14 mouse cellular contexts compared by ENCODE assay signal in genomic region chr13:28991899-28992664, GRCm38 (mm10). TPM values are rescaled to one million over a fixed set of nuclear protein-coding genes. Genes with fewer than 3 reads are reported as not detected.
DNase-seq lines count a peak whose midpoint lies in the region; ATAC-seq lines count a peak whose summit lies in the region.
"Had no signal": no experiment of that assay in that cellular context is flagged by ENCODE, and none has a peak within 500 bp of the region (broad histone marks: within the 10 kb centered on the region; RNA-seq: fewer than 3 reads in every experiment).

No protein-coding gene starts in this region.

- H3K36me3 ChIP-seq in forebrain, embryonic 12.5 days (replicated peaks), result no peaks in the 10 kb centered on the region
- no peaks in the 10 kb centered on the region for H3K36me3 ChIP-seq in forebrain, embryonic 14.5 days (ENCODE audit: control insufficient read depth, insufficient read depth, low read length)
- no peaks in the 10 kb centered on the region for H3K36me3 ChIP-seq in splenic B cell, adult 2 months (ENCODE audit: control insufficient read depth, insufficient read depth, low read length, poor library complexity, severe bottlenecking)
- H3K36me3 ChIP-seq: embryonic facial prominence, embryonic 13.5 days; forebrain, embryonic 15.5 days; neural tube, embryonic 12.5 days had no signal

- 70% methylated on average over 7 of the region's 7 CpGs for WGBS in forebrain, embryonic 12.5 days
- WGBS in forebrain, embryonic 14.5 days, result 59% methylated on average over 7 of the region's 7 CpGs

- no peak overlapping the region for H3K27ac ChIP-seq in forebrain, embryonic 12.5 days
- no peak overlapping the region for H3K27ac ChIP-seq in forebrain, embryonic 14.5 days (ENCODE audit: low read depth, low read length)
- H3K27ac ChIP-seq: embryonic facial prominence, embryonic 13.5 days; forebrain, embryonic 15.5 days; neural tube, embryonic 12.5 days had no signal

- no peak overlapping the region for H3K4me2 ChIP-seq in forebrain, embryonic 12.5 days
- no peak overlapping the region for H3K4me2 ChIP-seq in forebrain, embryonic 14.5 days (ENCODE audit: low read length)
- H3K4me2 ChIP-seq: embryonic facial prominence, embryonic 13.5 days; forebrain, embryonic 15.5 days; neural tube, embryonic 12.5 days had no signal

- no peak overlapping the region for H3K4me3 ChIP-seq in forebrain, embryonic 12.5 days (replicated peaks)
- no peak overlapping the region for H3K4me3 ChIP-seq in forebrain, embryonic 14.5 days (ENCODE audit: low read depth, low read length)
- H3K4me3 ChIP-seq: embryonic facial prominence, embryonic 13.5 days; forebrain, embryonic 15.5 days; neural tube, embryonic 12.5 days had no signal

- no peak for DNase-seq in forebrain, embryonic 14.5 days (ENCODE audit: low spot score)
- DNase-seq in spleen, postnatal 36 days (ENCODE audit: low spot score in 2 of 2), result peak; percentile 6 to 18
- DNase-seq in spleen, postnatal 10 days (ENCODE audit: low spot score in 2 of 2), result no peak
- DNase-seq in splenic B cell, adult 2 months (ENCODE audit: low read depth, low spot score), result peak; percentile 24
- DNase-seq in yolk sac, embryonic 10.5 days (ENCODE audit: low spot score), result peak; percentile 6
- no peak for DNase-seq in left cerebral cortex, adult 18-20 months (ENCODE audit: low spot score in 2 of 2)
- DNase-seq in gastrocnemius, postnatal 36 days, result no peak
- DNase-seq: cerebellum, postnatal 25 days; left cerebral cortex, postnatal 4 days; midbrain, embryonic 14.5 days had no signal

- no peak for ATAC-seq in forebrain, embryonic 12.5 days (ENCODE audit: low FRiP score)
- ATAC-seq in forebrain, embryonic 14.5 days, result no peak
- ATAC-seq: forebrain, embryonic 15.5 days had no signal

- no peaks in the 10 kb centered on the region for H3K27me3 ChIP-seq in forebrain, embryonic 12.5 days
- no peaks in the 10 kb centered on the region for H3K27me3 ChIP-seq in forebrain, embryonic 14.5 days (replicated peaks; ENCODE audit: control insufficient read depth, insufficient read depth, low read length)
- no peaks in the 10 kb centered on the region for H3K27me3 ChIP-seq in splenic B cell, adult 2 months (ENCODE audit: control insufficient read depth, insufficient read depth, low read length, poor library complexity, severe bottlenecking)
- H3K27me3 ChIP-seq: embryonic facial prominence, embryonic 13.5 days; forebrain, embryonic 15.5 days; neural tube, embryonic 12.5 days had no signal

- 0 out of 2 replicates have a peak overlapping the region, but pooled peaks have one; percentile 12 for H3K9ac ChIP-seq in forebrain, embryonic 12.5 days
- H3K9ac ChIP-seq in forebrain, embryonic 14.5 days (ENCODE audit: low read length), result no peak overlapping the region
- H3K9ac ChIP-seq: embryonic facial prominence, embryonic 13.5 days; forebrain, embryonic 15.5 days; neural tube, embryonic 12.5 days had no signal

- intact Hi-C loops in gastrocnemius, postnatal 36 days (cut with DNase I), result no loop called here

- H3K9me3 ChIP-seq in forebrain, embryonic 12.5 days, result no peaks in the 10 kb centered on the region
- no peaks in the 10 kb centered on the region for H3K9me3 ChIP-seq in forebrain, embryonic 14.5 days (replicated peaks; ENCODE audit: control insufficient read depth, low read length)
- H3K9me3 ChIP-seq: embryonic facial prominence, embryonic 13.5 days; forebrain, embryonic 15.5 days; neural tube, embryonic 12.5 days had no signal

- peaks cover 25% of the 10 kb centered on the region for H3K4me1 ChIP-seq in forebrain, embryonic 12.5 days
- H3K4me1 ChIP-seq in forebrain, embryonic 14.5 days (ENCODE audit: control insufficient read depth, insufficient read depth, low read length), result peaks cover 12% of the 10 kb centered on the region; the same call in 1 of the 2 replicates
- H3K4me1 ChIP-seq: neural tube, embryonic 12.5 days had no signal

RNA-seq across cellular contexts. Expression of gene Sox4, which starts 38.6 kb away (rescaled TPM):
- polyA plus RNA-seq in forebrain, embryonic 12.5 days (2016; fragmentation: Nextera tagmentation; extraction: Ambion mirVana), result 258 and 264 TPM in 2 replicates
- polyA plus RNA-seq in forebrain, embryonic 14.5 days (2014; fragmentation: Nextera tagmentation; extraction: Ambion mirVana), result 284 and 311 TPM in 2 replicates
- 10 to 100 TPM; 13.7 to 15.5 TPM for total RNA-seq in left cerebral cortex, adult 18-20 months (2021)
- total RNA-seq in gastrocnemius, postnatal 36 days (2021), result 1 to 10 TPM; 4.1 to 4.3 TPM

Comparison
In these comparisons a context has a peak if more than half of its experiments do, and no peak if none do; other contexts are left out.
1. DNase-seq: peak in spleen, postnatal 36 days (2 of 2), splenic B cell, adult 2 months (single experiment) and yolk sac, embryonic 10.5 days (single experiment); none in forebrain, embryonic 14.5 days (single experiment), spleen, postnatal 10 days (0 of 2), left cerebral cortex, adult 18-20 months (0 of 2) and gastrocnemius, postnatal 36 days (0 of 2).